Mouse (Mus musculus): Measurements from ENCODE around the gene Tyw1.

Tyw1 gene

DNA sequence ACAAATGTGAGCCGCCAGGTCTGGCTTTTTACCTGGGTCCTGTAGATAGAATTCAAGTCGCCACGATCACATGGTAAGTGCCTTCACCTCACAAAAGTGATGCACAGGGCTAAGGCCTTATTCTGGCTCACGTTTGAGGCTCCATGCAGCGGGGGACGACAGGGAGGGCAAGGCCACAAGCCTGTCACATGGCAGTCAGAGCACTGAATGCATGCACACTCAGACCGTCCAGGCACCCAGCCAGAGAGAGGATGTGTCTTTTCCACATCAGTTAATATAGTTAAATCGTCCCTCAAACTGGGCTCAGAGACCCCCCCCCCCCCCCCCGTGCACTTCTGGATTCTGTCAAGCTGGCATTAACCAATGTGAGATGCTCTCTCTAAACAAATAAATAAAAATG lies 60.9 kb downstream of the Tyw1 start:
- DNase-seq (ENCODE audit: low spot score in 2 of 2): no peak

DNA sequence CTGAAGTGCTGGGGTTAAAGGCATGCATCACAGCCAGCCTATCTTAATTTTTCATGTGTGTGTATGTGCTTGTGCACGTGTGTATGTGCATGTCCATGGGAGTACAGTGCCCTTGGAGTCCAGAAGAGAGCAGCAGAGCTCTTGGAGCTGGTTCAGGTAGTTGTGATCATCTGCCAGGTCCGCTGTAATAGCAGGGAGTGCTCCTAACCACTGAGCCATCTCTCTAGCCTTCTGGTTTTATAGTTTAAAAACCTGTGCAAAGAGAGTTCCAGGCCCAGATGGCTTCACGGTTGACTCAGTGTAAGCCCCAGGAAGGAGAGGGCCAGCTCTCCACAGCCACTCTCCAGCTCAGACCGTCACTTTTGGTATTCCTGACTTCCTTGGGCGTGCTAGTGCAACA lies 64.4 kb downstream of the Tyw1 start:
- no peak for DNase-seq (ENCODE audit: low spot score in 2 of 2)

DNA sequence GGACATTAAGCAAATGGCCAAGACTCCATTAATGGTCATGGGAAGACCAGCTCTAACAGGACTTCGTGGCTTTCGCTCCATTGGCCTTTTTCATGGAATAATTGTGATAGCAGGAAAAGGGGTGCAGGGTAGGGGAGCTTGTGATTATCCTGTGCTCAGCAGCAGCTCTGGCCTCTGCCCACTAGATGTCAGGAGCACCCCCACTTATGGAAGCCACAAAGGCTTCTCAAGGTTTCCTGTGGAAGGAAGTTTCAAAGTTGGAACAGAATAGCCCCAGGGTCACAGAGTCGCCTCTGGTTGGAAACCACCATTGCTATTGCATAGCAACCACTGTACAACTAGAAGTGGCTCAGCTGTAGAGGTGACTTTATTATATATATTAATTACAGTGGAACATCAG lies 65.1 kb downstream of the Tyw1 start:
- no peak for DNase-seq (ENCODE audit: low spot score in 2 of 2)

DNA sequence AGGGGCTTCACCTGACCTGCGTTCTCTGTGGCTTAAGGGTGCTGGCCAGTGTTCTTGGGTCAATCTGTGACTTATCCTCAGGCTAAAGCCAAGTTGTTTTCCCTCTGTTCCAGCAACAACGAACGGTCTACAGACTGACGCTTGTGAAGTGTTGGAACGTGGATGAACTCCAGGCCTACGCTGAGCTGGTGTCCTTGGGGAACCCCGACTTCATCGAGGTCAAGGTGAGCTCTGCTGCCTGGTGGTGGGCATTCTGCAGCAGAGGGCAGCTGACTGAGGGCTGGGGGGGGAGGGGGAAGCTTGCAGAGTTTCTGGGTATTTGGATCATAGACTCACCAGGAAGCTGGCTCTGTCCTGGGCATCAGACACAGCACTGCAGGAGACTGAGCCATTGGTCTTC lies 70.1 kb downstream of the Tyw1 start:
- DNase-seq (ENCODE audit: low spot score in 2 of 2): no peak

DNA sequence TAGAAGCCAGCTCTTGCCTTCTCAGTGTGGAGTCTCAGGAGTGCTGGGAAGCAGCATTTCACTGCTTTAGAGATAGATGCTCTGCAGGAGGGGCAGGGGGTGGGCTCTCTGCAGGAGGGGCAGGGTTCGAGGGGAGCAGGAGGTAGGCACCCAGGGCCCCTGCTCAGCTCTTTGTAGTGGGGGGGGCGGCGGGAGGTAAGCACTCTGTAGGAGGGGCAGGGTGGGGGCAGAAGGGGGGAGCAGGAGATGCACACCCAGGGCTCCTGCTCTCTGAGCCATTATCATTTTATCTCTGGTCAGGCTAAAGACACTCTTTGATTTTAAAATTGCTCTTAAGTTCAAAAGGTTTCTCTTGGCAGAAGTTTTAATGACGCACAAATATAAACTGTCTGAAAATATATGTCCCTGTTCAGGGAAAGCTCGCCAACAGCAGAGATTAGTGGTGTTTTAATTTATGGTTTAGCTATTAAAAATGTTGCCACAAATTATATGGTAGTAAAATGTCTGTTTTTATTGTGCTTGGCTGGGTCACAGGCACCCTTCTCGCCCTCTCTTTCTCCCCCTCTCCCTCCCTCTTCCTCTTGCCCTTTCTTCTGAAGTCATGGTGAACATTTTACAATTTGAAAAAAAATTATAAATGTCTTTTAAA lies 72.3 kb downstream of the Tyw1 start:
- no peak for DNase-seq (ENCODE audit: low spot score in 2 of 2)

DNA sequence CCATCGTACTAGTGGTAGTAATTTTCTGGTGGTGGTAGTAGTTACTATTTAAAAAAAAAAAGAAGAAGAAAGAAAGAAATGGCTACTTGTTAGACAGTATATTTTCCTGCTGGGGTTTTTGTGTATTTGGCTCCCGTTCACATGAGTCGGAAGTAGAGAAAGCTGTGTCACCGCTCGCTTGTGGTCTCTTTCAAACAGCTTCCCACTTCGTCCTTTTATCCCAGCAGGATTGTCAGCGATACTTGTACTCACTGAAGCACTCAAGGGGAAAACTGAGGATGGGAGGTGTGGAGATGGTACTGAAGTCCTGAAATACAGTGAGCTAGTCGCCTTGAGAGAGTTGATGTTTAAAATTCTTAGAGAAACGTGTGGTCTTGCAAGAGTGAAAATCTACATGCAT lies 72.9 kb downstream of the Tyw1 start:
- DNase-seq (ENCODE audit: low spot score in 2 of 2): no peak

DNA sequence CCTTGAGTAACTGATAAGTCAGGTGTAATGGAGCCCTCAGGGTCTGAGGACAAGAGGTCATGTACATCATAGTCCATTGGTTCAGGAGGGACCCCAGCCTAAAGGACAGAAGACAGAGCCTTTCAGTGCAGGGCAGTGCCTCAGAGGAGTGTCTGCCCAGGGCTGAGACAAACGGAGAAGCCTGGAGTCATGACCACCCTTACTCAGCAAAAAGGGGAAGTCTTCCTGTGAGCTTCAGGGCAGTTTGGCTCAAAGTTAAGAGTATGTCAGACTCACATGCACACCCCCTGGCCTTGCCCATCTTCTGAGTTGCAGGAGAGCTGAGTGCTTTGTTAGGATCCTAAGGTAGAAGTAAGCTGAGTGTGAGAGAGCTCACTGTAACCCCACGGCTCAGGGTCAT lies 74.5 kb downstream of the Tyw1 start:
- DNase-seq (ENCODE audit: low spot score in 2 of 2): no peak

DNA sequence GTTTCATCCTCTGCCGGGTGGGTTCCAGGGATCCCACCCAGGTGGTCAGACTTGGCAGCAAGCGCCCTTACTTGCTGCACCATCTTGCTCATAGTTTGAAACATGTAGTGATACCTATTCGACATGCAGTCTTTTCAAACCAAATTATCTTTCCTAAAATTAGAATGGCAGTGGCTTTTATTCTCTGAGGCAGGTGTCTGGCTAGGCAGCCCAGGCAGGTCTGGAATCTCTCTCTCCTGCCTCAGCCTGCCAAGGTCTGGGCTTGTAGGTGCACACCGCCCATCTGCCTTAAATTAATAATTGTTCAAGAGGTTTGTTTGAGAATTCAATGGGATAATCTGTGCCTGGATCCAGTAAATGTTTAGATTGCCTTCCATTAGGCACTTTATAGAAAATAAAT lies 75.4 kb downstream of the Tyw1 start:
- DNase-seq (ENCODE audit: low spot score in 2 of 2): no peak

DNA sequence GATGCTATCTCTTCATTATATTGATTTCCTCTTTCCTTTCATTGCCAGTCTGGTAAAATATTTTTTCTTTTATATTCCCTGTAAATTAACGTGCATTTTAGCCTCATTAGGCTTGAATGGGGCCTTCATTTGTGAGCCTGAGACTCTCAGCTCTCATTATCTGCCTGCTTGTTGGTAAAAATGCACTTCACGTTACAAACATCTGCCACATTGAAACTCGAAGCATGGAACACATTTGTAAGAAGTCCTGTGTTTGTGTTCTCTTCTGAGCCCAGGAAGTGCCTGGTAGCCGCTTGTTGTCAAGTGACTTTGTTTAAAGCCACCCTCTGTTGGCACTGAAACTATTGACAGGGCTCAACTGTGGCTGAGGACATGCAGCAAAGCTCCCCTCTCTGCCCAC lies 75.8 kb downstream of the Tyw1 start:
- no peak for DNase-seq (ENCODE audit: low spot score in 2 of 2)

DNA sequence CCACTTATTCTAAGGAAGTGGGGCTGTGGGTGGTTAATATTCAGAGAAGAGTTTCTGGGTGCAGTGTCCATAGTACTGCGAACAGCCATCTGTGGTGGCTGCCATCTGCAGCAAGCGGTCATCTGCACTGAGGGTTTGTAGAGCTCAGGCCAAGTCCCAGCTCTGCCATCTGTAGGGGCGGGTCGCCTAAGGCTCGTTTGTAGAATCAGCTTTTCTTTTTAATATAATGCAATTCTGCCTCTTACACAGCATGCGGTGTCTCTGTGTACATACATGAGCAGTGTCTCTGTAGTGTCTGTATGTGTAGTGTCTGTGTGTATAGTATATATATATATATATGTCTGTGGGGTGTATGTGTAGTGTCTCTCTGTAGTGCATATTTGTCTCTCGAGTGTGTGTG lies 78.1 kb downstream of the Tyw1 start:
- no peak for DNase-seq (ENCODE audit: low spot score in 2 of 2)

DNA sequence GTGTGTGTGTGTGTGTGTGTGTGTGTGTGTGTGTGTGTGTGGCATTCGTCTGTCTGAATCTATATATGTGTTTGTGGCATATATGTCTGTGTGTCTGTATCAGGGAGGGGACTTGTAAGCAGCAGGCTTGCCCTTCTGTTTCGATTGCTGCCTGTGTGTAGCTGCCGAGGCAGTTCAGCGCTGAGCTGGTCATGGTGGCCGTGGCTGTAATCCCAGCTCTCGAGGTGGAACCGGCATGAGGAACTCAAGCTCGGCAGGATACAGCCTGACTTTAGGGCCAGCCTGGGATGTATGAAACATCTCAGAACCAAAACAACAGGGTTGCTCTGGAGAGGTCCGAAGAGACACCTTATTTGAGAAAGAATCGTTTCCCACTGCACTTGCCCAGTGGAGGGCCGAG lies 78.6 kb downstream of the Tyw1 start:
- DNase-seq (ENCODE audit: low spot score in 2 of 2): no peak

DNA sequence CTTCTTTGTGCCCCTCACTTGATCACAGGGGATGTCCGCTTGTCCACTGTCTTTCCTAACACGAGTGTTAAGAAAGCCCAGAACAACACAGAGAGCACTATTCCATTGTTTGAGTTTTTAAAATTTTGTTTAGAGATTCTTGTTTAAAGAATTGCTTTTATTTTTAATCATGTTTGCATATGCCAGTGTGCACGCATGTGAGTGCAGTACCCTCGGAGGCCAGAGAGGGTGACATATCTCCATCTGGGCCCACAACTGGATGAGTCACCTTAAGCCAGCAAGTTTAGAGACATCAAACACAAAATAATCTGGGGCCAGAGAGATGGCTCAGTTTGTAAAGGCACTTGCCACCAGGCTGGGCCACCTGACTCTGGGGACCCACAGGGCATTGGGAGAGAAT lies 80.0 kb downstream of the Tyw1 start:
- no peak for DNase-seq (ENCODE audit: low spot score in 2 of 2)

DNA sequence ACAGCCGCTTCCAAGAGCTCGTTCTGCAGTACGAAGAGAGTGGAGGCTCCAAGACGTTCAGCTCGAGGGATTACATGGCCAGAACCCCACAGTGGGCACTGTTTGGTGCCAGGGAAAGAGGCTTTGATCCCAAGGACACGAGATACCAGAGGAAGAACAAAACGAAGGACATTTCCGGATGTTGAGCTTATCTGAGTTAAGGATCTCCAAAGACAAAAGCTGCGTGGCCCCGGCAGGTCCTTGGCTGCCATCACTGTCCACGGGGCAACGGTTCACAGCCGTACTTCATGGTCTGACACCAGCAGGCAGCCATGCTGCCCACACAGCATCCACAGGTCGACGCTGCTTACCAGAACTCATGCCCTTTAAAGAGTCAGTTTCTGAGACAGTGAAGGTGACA lies 85.2 kb downstream of the Tyw1 start:
- DNase-seq (ENCODE audit: low spot score in 2 of 2): no peak

DNA sequence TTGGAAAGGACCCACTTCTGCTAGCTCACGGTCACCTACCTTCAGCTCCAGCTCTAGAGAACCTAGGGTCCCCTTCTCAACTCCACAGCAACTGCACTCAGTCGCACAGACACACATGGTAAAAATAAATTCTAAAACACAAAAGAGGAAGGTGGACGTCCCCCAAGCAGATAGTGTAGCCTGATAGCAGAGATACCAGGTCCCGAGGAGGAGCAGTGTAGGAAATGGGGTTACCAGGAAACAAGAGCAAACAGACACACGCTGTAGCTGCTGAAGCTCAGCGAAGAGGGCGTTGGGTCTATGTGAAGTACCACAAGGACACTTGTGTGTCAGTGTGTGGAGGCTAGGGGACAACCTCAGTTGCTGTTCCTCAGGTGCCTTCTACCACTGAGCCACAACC lies 89.6 kb downstream of the Tyw1 start:
- DNase-seq (ENCODE audit: low spot score in 2 of 2): no peak

DNA sequence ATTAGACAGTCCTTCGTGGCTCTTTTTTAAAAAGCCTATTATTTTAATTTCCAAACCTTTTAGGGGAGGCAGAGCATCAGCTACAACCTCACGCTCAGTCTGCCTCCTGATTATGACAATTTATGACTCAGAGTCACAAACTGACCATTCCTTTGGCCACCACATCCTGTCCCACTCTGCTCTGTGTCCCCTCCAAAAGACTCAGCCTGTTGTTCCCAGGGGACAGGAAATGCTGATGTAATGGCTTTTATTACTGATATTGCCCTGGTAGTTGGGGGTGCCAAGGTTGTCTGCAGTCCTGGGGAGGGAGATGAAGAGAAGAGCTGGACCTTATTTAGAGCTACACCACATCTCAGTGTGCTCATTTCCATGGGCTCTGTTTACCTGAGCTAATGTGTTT lies 90.5 kb downstream of the Tyw1 start:
- DNase-seq (ENCODE audit: low spot score in 2 of 2): no peak

DNA sequence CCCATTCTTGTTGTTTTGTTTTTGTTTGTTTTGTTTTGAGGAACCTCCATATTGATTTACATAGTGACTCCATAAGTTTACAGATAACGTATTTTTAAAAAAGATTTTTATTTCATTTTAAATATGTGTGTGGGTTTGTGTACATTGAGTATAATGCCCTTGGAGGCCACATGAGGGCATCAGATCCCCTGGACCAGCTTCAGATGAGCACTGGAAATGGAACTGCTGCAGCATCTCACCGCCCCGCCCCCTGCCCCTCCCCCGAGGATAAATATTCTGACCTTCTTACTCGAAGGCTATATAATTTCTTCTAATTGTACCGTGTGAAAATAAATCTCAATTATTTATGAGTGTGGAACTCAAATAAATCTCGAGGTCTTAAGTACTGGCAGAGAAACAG lies 99.8 kb downstream of the Tyw1 start:
- DNase-seq (ENCODE audit: low spot score in 2 of 2): no peak

DNA sequence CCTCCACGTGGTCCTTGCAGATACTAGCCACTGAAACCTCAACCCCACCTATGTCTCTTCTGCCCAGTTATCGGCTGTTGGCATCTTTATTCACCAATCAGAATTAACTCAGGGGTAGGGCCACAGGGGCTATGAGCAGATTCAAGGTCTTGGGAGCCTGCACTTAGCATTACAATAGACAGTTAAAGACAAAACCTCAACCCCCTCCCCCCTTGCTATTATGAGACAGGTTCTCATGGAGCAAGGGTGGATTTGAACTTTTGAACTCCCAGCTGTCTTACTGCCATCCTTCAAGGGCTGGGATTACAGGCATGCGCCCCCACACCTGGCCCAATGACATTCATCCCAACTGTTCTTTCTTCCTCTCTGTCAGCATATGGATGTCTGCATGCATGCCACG lies 107.7 kb downstream of the Tyw1 start:
- DNase-seq (ENCODE audit: low spot score in 2 of 2): no peak

DNA sequence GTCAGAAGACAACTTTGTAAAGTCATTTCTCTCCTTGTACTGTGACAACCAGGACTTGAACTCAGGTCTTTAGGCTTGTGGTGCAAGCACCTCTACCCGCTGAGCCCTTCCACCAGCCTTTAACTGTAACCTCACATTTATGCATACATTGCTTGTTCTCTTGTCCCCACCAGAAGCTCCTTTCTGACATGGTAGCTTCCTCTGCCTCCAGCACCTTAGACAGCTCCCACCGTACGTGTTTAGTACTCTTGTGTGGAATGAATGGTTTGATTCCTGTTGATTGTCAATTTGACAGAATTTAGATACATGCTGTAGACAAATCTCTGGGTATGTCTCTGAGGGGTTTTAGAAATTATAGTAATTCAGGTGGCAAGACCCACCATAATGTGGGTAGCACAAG lies 108.4 kb downstream of the Tyw1 start:
- DNase-seq (ENCODE audit: low spot score in 2 of 2): no peak

DNA sequence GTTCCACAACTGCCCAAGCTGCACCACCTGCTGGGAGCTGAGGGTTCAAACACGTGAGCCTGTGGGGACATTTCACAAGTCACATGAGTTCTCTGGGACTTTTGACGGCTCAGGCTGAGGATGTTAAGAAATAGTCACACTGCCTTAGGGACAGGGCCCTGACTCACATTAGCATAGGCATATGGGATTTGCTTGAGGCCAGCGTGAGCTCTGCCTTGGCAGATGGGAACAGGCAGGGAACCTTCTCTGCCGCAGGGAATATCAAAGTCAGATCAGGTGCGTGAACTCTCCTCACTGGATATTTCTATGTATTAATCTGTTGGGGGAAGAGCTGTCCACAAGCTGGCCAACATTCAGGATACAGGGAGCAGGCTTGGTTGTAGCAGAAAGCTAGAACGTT lies 112.8 kb downstream of the Tyw1 start:
- no peak for DNase-seq (ENCODE audit: low spot score in 2 of 2)

DNA sequence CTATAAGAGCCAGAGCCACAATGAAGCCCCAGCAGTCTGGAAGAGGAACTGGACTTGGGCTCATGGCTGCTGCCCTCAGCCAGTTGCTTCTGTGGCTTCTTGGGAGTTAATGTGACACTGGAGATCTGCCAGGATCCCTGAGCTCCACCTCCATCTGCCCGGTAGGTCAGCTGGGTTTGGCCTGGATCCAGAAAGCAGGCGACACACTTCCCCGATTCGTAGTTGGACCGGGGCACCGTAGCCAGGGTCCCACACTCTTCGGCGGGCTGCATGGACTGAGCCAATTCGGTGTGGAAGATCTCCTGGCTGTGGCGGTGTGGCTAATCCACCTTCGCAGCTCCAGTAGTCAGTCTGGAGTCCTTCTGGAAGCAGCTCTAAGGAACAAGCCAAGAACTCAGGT lies 113.8 kb downstream of the Tyw1 start, which contains the start of gene Caln1:
Gene Caln1, plus strand, starts transcription at position 219 of the 400 bp plus-strand sequence.
- no peak for DNase-seq (ENCODE audit: low spot score in 2 of 2)

DNA sequence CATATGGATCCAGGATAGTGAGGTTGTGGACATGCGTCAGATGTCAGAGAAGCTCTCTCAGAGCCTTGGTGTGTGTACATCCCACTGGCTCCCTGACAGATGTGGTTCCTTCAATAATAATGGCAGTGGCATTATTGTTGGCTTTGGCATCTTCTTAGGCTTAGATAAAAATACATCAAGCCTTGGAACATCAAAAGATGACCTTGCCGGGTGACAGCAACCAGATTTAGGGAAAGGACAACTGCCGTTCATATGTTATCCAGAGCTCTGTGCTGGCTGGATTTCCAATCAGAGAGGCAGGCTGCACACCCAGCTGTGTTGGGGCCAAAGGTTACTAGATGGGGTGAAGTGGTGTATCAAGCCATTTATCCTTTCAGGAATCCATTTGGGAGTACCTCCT lies 120.0 kb downstream of the Tyw1 start:
- DNase-seq (ENCODE audit: low spot score in 2 of 2): no peak

DNA sequence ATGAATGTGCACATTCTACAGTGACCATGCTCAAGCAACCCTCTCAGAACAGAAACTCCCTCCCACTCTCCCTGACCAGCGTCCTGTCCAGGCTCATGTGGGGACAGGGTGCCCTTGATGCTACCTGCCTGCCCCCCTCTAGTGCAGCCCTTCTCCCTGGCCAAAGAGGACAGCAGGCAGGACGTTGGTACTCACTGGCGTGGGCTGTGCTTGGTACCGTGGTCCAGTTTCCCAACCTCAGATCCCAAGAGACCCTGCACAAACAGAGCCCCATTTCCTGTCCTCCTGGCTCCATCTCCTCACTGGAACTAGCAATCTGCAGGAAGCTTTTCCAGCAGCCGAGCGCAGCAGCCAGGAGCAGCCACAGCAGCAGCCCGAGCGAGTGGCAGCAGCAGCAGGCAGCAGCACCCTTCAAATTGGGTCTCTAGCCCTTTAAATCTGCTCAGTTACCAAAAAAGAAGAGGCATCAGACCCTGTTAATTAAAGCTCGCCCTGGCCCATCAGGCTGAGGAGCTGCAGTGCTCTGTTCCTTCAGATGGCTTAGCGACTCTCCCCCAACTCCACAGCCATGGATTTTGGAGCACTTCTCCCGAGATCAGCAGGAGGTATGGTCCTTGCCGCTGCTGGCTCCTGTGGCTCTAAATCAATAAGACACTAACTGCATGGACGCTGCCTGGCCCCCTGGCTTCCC lies 128.9 kb downstream of the Tyw1 start, which contains the start of gene A330070K13Rik:
Gene A330070K13Rik, minus strand, starts transcription at position 410 of the 691 bp plus-strand sequence.
- no peak for DNase-seq (ENCODE audit: low spot score in 2 of 2)

DNA sequence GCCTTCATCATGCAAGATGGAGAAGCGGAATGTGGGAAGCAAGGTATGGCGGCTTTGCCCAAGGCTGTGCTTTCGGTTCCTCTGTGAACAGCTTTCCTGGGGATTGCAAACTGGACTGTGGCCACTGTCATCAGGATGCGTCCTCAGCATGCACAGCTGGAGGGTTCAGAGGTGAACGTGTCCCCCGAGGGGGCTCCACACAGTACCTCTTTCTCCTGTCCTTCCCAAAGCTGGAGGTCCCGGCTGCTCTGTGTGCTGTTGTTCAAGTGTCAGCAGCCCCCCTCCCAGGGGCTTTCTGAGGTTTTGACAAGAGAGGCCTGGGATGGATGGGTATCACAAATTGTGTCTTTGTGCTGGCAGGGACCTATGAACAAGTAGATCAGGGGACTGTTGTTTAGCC lies 131.0 kb downstream of the Tyw1 start:
- DNase-seq (ENCODE audit: low spot score in 2 of 2): no peak

Data from urinary bladder, adult 18-20 months (tissue).